Mouse (Mus musculus): Measurements from ENCODE around the gene Smarca2. TPM values are rescaled to one million over a fixed set of nuclear protein-coding genes. Genes with fewer than 3 reads are reported as not detected.

Smarca2 gene
- polyA plus RNA-seq, 1 experiment from 2014 or later: 81.9 TPM

GRCm38 (mm10) chr19:26697107-26697506 is 92.3 kb downstream of the Smarca2 start:
- Histone ChIP-seq H3K4me1 (no peaks in the 10 kb centered on the region), H3K9ac (no peak overlapping the region), H3K4me2 (replicated peaks) (no peak overlapping the region), H3K27ac (replicated peaks) (no peak overlapping the region), H3K4me3 (replicated peaks) (no peak overlapping the region), H3K36me3 (peaks cover 77% of the 10 kb centered on the region), H3K27me3 (no peaks in the 10 kb centered on the region), H3K9me3 (replicated peaks) (no peaks in the 10 kb centered on the region)
- ATAC-seq (ENCODE audit: insufficient number of reproducible peaks, low FRiP score, low TSS enrichment, low read depth): no peak
- WGBS: 56% methylated on average over 4 of the region's 4 CpGs

- ATAC-seq (ENCODE audit: insufficient number of reproducible peaks, low FRiP score, low TSS enrichment, low read depth): peak; percentile 81
- H3K4me2 ChIP-seq (replicated peaks): no peak overlapping the region
- H3K27me3 ChIP-seq: no peaks in the 10 kb centered on the region
- H3K9ac ChIP-seq: no peak overlapping the region
- no peaks in the 10 kb centered on the region for H3K9me3 ChIP-seq (replicated peaks)
- H3K27ac ChIP-seq (replicated peaks): peak overlapping the region; percentile 65
- peaks cover 19% of the 10 kb centered on the region for H3K4me1 ChIP-seq
- no peak overlapping the region for H3K4me3 ChIP-seq (replicated peaks)
- 45% methylated on average over 10 of the region's 10 CpGs for WGBS
- H3K36me3 ChIP-seq: peaks cover 35% of the 10 kb centered on the region
Observed at GRCm38 (mm10) chr19:26704545-26705209, 99.8 kb downstream of the Smarca2 start.

- H3K27ac ChIP-seq (replicated peaks): no peak overlapping the region
- no peak overlapping the region for H3K4me3 ChIP-seq (replicated peaks)
- no peaks in the 10 kb centered on the region for H3K9me3 ChIP-seq (replicated peaks)
- 57% methylated on average over 5 of the region's 5 CpGs for WGBS
- H3K4me2 ChIP-seq (replicated peaks): no peak overlapping the region
- no peaks in the 10 kb centered on the region for H3K27me3 ChIP-seq
- H3K36me3 ChIP-seq: peaks cover 22% of the 10 kb centered on the region
- ATAC-seq (ENCODE audit: insufficient number of reproducible peaks, low FRiP score, low TSS enrichment, low read depth): no peak
- peaks cover 19% of the 10 kb centered on the region for H3K4me1 ChIP-seq
- no peak overlapping the region for H3K9ac ChIP-seq
Observed at GRCm38 (mm10) chr19:26706910-26707309, 102.1 kb downstream of the Smarca2 start.

- Histone ChIP-seq H3K4me1 (peaks cover 9% of the 10 kb centered on the region; the same call in 1 of the 2 replicates), H3K27me3 (no peaks in the 10 kb centered on the region), H3K36me3 (peaks cover 26% of the 10 kb centered on the region), H3K9ac (no peak overlapping the region), H3K9me3 (replicated peaks) (no peaks in the 10 kb centered on the region), H3K4me2 (replicated peaks) (no peak overlapping the region), H3K27ac (replicated peaks) (no peak overlapping the region), H3K4me3 (replicated peaks) (no peak overlapping the region)
- ATAC-seq (ENCODE audit: insufficient number of reproducible peaks, low FRiP score, low TSS enrichment, low read depth): no peak
- 47% methylated on average over 12 of the region's 12 CpGs for WGBS
Observed at GRCm38 (mm10) chr19:26709095-26709494, 104.2 kb downstream of the Smarca2 start.

GRCm38 (mm10) chr19:26711268-26711667 is 106.4 kb downstream of the Smarca2 start:
- H3K4me2 ChIP-seq (replicated peaks): no peak overlapping the region
- H3K4me3 ChIP-seq (replicated peaks): no peak overlapping the region
- H3K27me3 ChIP-seq: no peaks in the 10 kb centered on the region
- H3K9me3 ChIP-seq (replicated peaks): no peaks in the 10 kb centered on the region
- H3K9ac ChIP-seq: no peak overlapping the region
- H3K4me1 ChIP-seq: peaks cover 8% of the 10 kb centered on the region; the same call in 1 of the 2 replicates
- no peak for ATAC-seq (ENCODE audit: insufficient number of reproducible peaks, low FRiP score, low TSS enrichment, low read depth)
- WGBS: 29% methylated on average over 2 of the region's 2 CpGs
- H3K27ac ChIP-seq (replicated peaks): no peak overlapping the region
- peaks cover 30% of the 10 kb centered on the region for H3K36me3 ChIP-seq

- peaks cover 16% of the 10 kb centered on the region for H3K36me3 ChIP-seq
- no peak overlapping the region for H3K4me3 ChIP-seq (replicated peaks)
- H3K27me3 ChIP-seq: no peaks in the 10 kb centered on the region
- no peak for ATAC-seq (ENCODE audit: insufficient number of reproducible peaks, low FRiP score, low TSS enrichment, low read depth)
- peaks cover 23% of the 10 kb centered on the region for H3K4me1 ChIP-seq
- no peak overlapping the region for H3K9ac ChIP-seq
- 52% methylated on average over 9 of the region's 9 CpGs for WGBS
- peak overlapping the region; percentile 69 for H3K27ac ChIP-seq (replicated peaks)
- no peak overlapping the region for H3K4me2 ChIP-seq (replicated peaks)
- H3K9me3 ChIP-seq (replicated peaks): no peaks in the 10 kb centered on the region
Observed at GRCm38 (mm10) chr19:26716217-26716616, 111.4 kb downstream of the Smarca2 start.

GRCm38 (mm10) chr19:26718221-26718620 is 113.4 kb downstream of the Smarca2 start:
- no peaks in the 10 kb centered on the region for H3K9me3 ChIP-seq (replicated peaks)
- no peak for ATAC-seq (ENCODE audit: insufficient number of reproducible peaks, low FRiP score, low TSS enrichment, low read depth)
- H3K36me3 ChIP-seq: peaks cover 29% of the 10 kb centered on the region
- no peak overlapping the region for H3K4me2 ChIP-seq (replicated peaks)
- H3K9ac ChIP-seq: no peak overlapping the region
- no peak overlapping the region for H3K27ac ChIP-seq (replicated peaks)
- 25% methylated on average over 6 of the region's 6 CpGs for WGBS
- H3K4me3 ChIP-seq (replicated peaks): no peak overlapping the region
- peaks cover 23% of the 10 kb centered on the region for H3K4me1 ChIP-seq
- no peaks in the 10 kb centered on the region for H3K27me3 ChIP-seq

- Histone ChIP-seq H3K9ac (no peak overlapping the region), H3K36me3 (peaks cover 32% of the 10 kb centered on the region), H3K4me2 (replicated peaks) (no peak overlapping the region), H3K27ac (replicated peaks) (no peak overlapping the region), H3K4me3 (replicated peaks) (no peak overlapping the region), H3K4me1 (peaks cover 23% of the 10 kb centered on the region), H3K9me3 (replicated peaks) (no peaks in the 10 kb centered on the region), H3K27me3 (no peaks in the 10 kb centered on the region)
- ATAC-seq (ENCODE audit: insufficient number of reproducible peaks, low FRiP score, low TSS enrichment, low read depth): no peak
- 92% methylated on average over 7 of the region's 7 CpGs for WGBS
Observed at GRCm38 (mm10) chr19:26719161-26719560, 114.3 kb downstream of the Smarca2 start.

GRCm38 (mm10) chr19:26721741-26722140 is 116.9 kb downstream of the Smarca2 start:
- Histone ChIP-seq H3K27me3 (no peaks in the 10 kb centered on the region), H3K9me3 (replicated peaks) (no peaks in the 10 kb centered on the region), H3K36me3 (peaks cover 29% of the 10 kb centered on the region), H3K27ac (replicated peaks) (no peak overlapping the region), H3K4me2 (replicated peaks) (no peak overlapping the region), H3K4me1 (peaks cover 10% of the 10 kb centered on the region; the same call in 1 of the 2 replicates), H3K9ac (no peak overlapping the region), H3K4me3 (replicated peaks) (no peak overlapping the region)
- ATAC-seq (ENCODE audit: insufficient number of reproducible peaks, low FRiP score, low TSS enrichment, low read depth): no peak
- 90% methylated on average over 6 of the region's 6 CpGs for WGBS

GRCm38 (mm10) chr19:26723899-26724298 is 119.0 kb downstream of the Smarca2 start:
- no peaks in the 10 kb centered on the region for H3K9me3 ChIP-seq (replicated peaks)
- H3K27me3 ChIP-seq: no peaks in the 10 kb centered on the region
- no peak for ATAC-seq (ENCODE audit: insufficient number of reproducible peaks, low FRiP score, low TSS enrichment, low read depth)
- H3K4me1 ChIP-seq: peaks cover 5% of the 10 kb centered on the region; the same call in 1 of the 2 replicates
- 90% methylated on average over 11 of the region's 11 CpGs for WGBS
- no peak overlapping the region for H3K4me2 ChIP-seq (replicated peaks)
- no peak overlapping the region for H3K9ac ChIP-seq
- no peak overlapping the region for H3K4me3 ChIP-seq (replicated peaks)
- H3K27ac ChIP-seq (replicated peaks): no peak overlapping the region
- H3K36me3 ChIP-seq: peaks cover 29% of the 10 kb centered on the region

GRCm38 (mm10) chr19:26724626-26725025 is 119.8 kb downstream of the Smarca2 start:
- no peak overlapping the region for H3K27ac ChIP-seq (replicated peaks)
- H3K4me3 ChIP-seq (replicated peaks): no peak overlapping the region
- no peaks in the 10 kb centered on the region for H3K27me3 ChIP-seq
- WGBS: 93% methylated on average over 3 of the region's 3 CpGs
- H3K4me1 ChIP-seq: peaks cover 5% of the 10 kb centered on the region; the same call in 1 of the 2 replicates
- H3K9ac ChIP-seq: no peak overlapping the region
- H3K4me2 ChIP-seq (replicated peaks): no peak overlapping the region
- no peaks in the 10 kb centered on the region for H3K9me3 ChIP-seq (replicated peaks)
- peaks cover 29% of the 10 kb centered on the region for H3K36me3 ChIP-seq
- no peak for ATAC-seq (ENCODE audit: insufficient number of reproducible peaks, low FRiP score, low TSS enrichment, low read depth)

GRCm38 (mm10) chr19:26727796-26728195 is 122.9 kb downstream of the Smarca2 start:
- no peak overlapping the region for H3K27ac ChIP-seq (replicated peaks)

More at GRCm38 (mm10) chr19:26727796-26728195, 122.9 kb downstream of the Smarca2 start:
- Histone ChIP-seq H3K4me1 (peaks cover 23% of the 10 kb centered on the region), H3K9me3 (replicated peaks) (no peaks in the 10 kb centered on the region), H3K27me3 (no peaks in the 10 kb centered on the region), H3K9ac (no peak overlapping the region), H3K36me3 (peaks cover 10% of the 10 kb centered on the region), H3K4me2 (replicated peaks) (no peak overlapping the region), H3K4me3 (replicated peaks) (no peak overlapping the region)
- WGBS: 33% methylated on average over 9 of the region's 9 CpGs
- ATAC-seq (ENCODE audit: insufficient number of reproducible peaks, low FRiP score, low TSS enrichment, low read depth): no peak

Measured in embryonic facial prominence, embryonic 15.5 days (tissue).